Mouse (Mus musculus): ENCODE data around the gene Mdm2. TPM values are rescaled to one million over a fixed set of nuclear protein-coding genes. Genes with fewer than 3 reads are reported as not detected.

Gene Mdm2
- polyA plus RNA-seq, 1 experiment = 41.8 TPM

GRCm38 (mm10) chr10:117640595-117641078, 69.9 kb downstream of the Mdm2 start:
- Histone ChIP-seq H3K4me1 (peaks cover 11% of the 10 kb centered on the region), H3K36me3 (replicated peaks; ENCODE audit: low read length) (no peaks in the 10 kb centered on the region), H3K27me3 (replicated peaks) (peaks cover 11% of the 10 kb centered on the region), H3K9me3 (peaks cover 13% of the 10 kb centered on the region), H3K4me3 (replicated peaks) (no peak overlapping the region)
- no peak for TF ChIP-seq FLI1 (IDR thresholded peaks at IDR 0.05; ENCODE audit: low read length)
- no peak for TF ChIP-seq GATA1 (IDR thresholded peaks at IDR 0.05; ENCODE audit: borderline replicate concordance, low read length)

- H3K36me3 ChIP-seq (replicated peaks; ENCODE audit: low read length) = no peaks in the 10 kb centered on the region
- H3K4me1 ChIP-seq = peaks cover 11% of the 10 kb centered on the region
- TF ChIP-seq FLI1 (IDR thresholded peaks at IDR 0.05; ENCODE audit: low read length) = no peak
- TF ChIP-seq GATA1 (IDR thresholded peaks at IDR 0.05; ENCODE audit: borderline replicate concordance, low read length) = no peak
- H3K9me3 ChIP-seq = peaks cover 13% of the 10 kb centered on the region
- peak overlapping the region; percentile 43 for H3K4me3 ChIP-seq (replicated peaks)
- H3K27me3 ChIP-seq (replicated peaks) = peaks cover 11% of the 10 kb centered on the region
Measured at GRCm38 (mm10) chr10:117639899-117640594, 70.5 kb downstream of the Mdm2 start.

- no peak for TF ChIP-seq FLI1 (IDR thresholded peaks at IDR 0.05; ENCODE audit: low read length)
- no peak for TF ChIP-seq GATA1 (IDR thresholded peaks at IDR 0.05; ENCODE audit: borderline replicate concordance, low read length)
- peaks cover 15% of the 10 kb centered on the region for H3K27me3 ChIP-seq (replicated peaks)
- peaks cover 11% of the 10 kb centered on the region for H3K4me1 ChIP-seq
- H3K9me3 ChIP-seq = peaks cover 13% of the 10 kb centered on the region
- no peaks in the 10 kb centered on the region for H3K36me3 ChIP-seq (replicated peaks; ENCODE audit: low read length)
- H3K4me3 ChIP-seq (replicated peaks) = no peak overlapping the region
Measured at GRCm38 (mm10) chr10:117639221-117639599, 71.3 kb downstream of the Mdm2 start.

Other genes starting within 250 kb of the Mdm2 start
- 0.31 TPM in 1 of 2 replicates, not detected in the other for gene Cpm, start 81.3 kb downstream of the Mdm2 start, polyA plus RNA-seq (2012; ENCODE audit: insufficient read depth, low replicate concordance)
- gene Slc35e3, start 35.6 kb upstream of the Mdm2 start, polyA plus RNA-seq (2012; ENCODE audit: insufficient read depth, low replicate concordance) = 0.47 TPM in 1 of 2 replicates, not detected in the other
- 10.8 TPM in 1 of 2 replicates, not detected in the other for gene Nup107, start 81.9 kb upstream of the Mdm2 start, polyA plus RNA-seq (2012; ENCODE audit: insufficient read depth, low replicate concordance)
- 87.7 and 210 TPM in 2 replicates for gene Rap1b, start 135.3 kb upstream of the Mdm2 start, polyA plus RNA-seq (2012; ENCODE audit: insufficient read depth, low replicate concordance)